Mouse (Mus musculus) E14TG2a.4 (cell line): ENCODE data around the gene Egr4.

Source experiments
- CTCF ChIP-seq: conservative IDR thresholded peaks from 2 replicates; pipeline ENCODE4 v1.5.1; 2014; ENCODE audit warnings: low read length
- NANOG ChIP-seq: IDR thresholded peaks from 2 replicates; pipeline ENCODE4 v1.6.1; 2014; ENCODE audit warnings: borderline replicate concordance, low read length, mixed read lengths

- TF ChIP-seq CTCF, result no peak
- TF ChIP-seq NANOG, result no peak
Measured at GRCm38 (mm10) chr6:85490252-85490651, 23.1 kb downstream of the Egr4 start.
